Mouse (Mus musculus) C2C12 (cell line): Measurements from ENCODE around the gene Tyk2.

Experiments
- CEBPB ChIP-seq: IDR thresholded peaks from one replicate; pipeline ENCODE4 v1.6.1; 2011; ENCODE audit warnings: low read depth, mild to moderate bottlenecking, control low read depth, moderate library complexity
- CTCF ChIP-seq: IDR thresholded peaks from one replicate; pipeline ENCODE4 v1.5.1; 2011; ENCODE audit not compliant: control insufficient read depth, insufficient read depth, insufficient read length
- FOSL1 ChIP-seq: IDR thresholded peaks from one replicate; pipeline ENCODE4 v1.8.0; 2011; ENCODE audit warnings: mild to moderate bottlenecking, low read length; ENCODE audit not compliant: poor library complexity, insufficient read depth, severe bottlenecking
- MAX ChIP-seq: IDR thresholded peaks from one replicate; pipeline ENCODE4 v1.6.1; 2011; ENCODE audit warnings: mild to moderate bottlenecking, control low read depth
- MYOD1 ChIP-seq: IDR thresholded peaks from one replicate; pipeline ENCODE4 v1.6.1; 2011; ENCODE audit warnings: low read depth; ENCODE audit not compliant: control insufficient read depth, insufficient read length
- MYOG ChIP-seq: IDR thresholded peaks from one replicate; pipeline ENCODE4 v1.6.1; 2011; ENCODE audit not compliant: control insufficient read depth, insufficient read length; ENCODE audit errors: extremely low read depth
- USF1 ChIP-seq: IDR thresholded peaks from one replicate; pipeline ENCODE4 v1.6.1; 2011; ENCODE audit warnings: low read depth, mild to moderate bottlenecking, control low read depth, moderate library complexity

- TF ChIP-seq CTCF, result no peak
- no peak for TF ChIP-seq MAX
- no peak for TF ChIP-seq USF1
- no peak for TF ChIP-seq CEBPB
- no peak for TF ChIP-seq MYOG
- TF ChIP-seq MYOD1, result no peak
- no peak for TF ChIP-seq FOSL1
Observed at GRCm38 (mm10) chr9:21169157-21169556, 38.1 kb upstream of the Tyk2 start.
